Comparison of ENCODE assay signal across 12 mouse cellular contexts in the genomic region with DNA sequence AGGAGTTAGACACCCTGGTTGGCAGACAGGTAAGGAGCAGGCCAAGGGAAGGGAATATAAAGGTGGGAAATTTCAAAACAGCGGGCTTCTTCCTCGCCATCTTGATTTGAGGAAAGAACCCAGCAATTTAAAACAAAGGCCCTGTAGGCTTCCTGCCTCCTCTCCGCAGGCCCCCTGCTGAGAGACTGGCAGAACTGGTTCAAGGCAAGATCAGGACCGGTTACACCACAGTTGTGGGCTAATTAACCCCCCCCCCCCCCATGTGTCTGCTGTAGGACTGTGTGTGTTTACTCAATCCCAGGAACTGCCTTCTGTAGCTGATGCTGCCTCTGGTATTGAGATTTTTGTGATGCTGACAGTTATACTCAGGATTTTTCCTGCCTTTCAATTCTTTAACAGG. TPM values are rescaled to one million over a fixed set of nuclear protein-coding genes. Genes with fewer than 3 reads are reported as not detected.
A peak's percentile ranks its signal among the peaks of the same experiment; 100 is the strongest.
DNase-seq lines count a peak whose midpoint lies in the region; ATAC-seq and TF ChIP-seq lines count a peak whose summit lies in the region.
"Had no signal": no experiment of that assay in that cellular context is flagged by ENCODE, and none has a peak within 500 bp of the region (broad histone marks: within the 10 kb centered on the region; RNA-seq: fewer than 3 reads in every experiment).

No protein-coding gene starts in this region.

- H3K27ac ChIP-seq in kidney, adult 2 months (ENCODE audit: insufficient read depth, low read depth, low read length), result no peak overlapping the region
- H3K27ac ChIP-seq in kidney, embryonic 16.5 days (ENCODE audit: low read length), result no peak overlapping the region
- H3K27ac ChIP-seq in forebrain, embryonic 16.5 days (ENCODE audit: low read length), result no peak overlapping the region
- H3K27ac ChIP-seq: heart, adult 2 months; hindbrain, embryonic 14.5 days had no signal

- no peaks in the 10 kb centered on the region for H3K27me3 ChIP-seq in kidney, adult 2 months (replicated peaks; ENCODE audit: control insufficient read depth, insufficient read depth, low read length)
- H3K27me3 ChIP-seq in kidney, embryonic 16.5 days (ENCODE audit: insufficient read depth, low read length), result no peaks in the 10 kb centered on the region
- H3K27me3 ChIP-seq in forebrain, embryonic 16.5 days (replicated peaks; ENCODE audit: control insufficient read depth, insufficient read depth, low read length), result no peaks in the 10 kb centered on the region

- no peak overlapping the region for H3K9ac ChIP-seq in kidney, embryonic 16.5 days (replicated peaks; ENCODE audit: low read length)
- H3K9ac ChIP-seq in forebrain, embryonic 16.5 days (replicated peaks; ENCODE audit: low read depth, low read length), result no peak overlapping the region
- H3K9ac ChIP-seq: hindbrain, embryonic 14.5 days had no signal

- H3K9me3 ChIP-seq in kidney, embryonic 16.5 days (ENCODE audit: low read length), result no peaks in the 10 kb centered on the region
- H3K9me3 ChIP-seq in forebrain, embryonic 16.5 days (ENCODE audit: control insufficient read depth, low read length), result no peaks in the 10 kb centered on the region
- H3K9me3 ChIP-seq: G1E had no signal

- no peak for TF ChIP-seq CTCF in kidney, adult 2 months (conservative IDR thresholded peaks at IDR 0.05; ENCODE audit: insufficient read depth, insufficient read length, low read depth, low read length)
- TF ChIP-seq CTCF in brain, embryonic 14.5 days (IDR thresholded peaks at IDR 0.05; ENCODE audit: borderline replicate concordance, extremely low read depth, insufficient read depth, insufficient read length), result no peak

- no peak overlapping the region for H3K4me3 ChIP-seq in kidney, adult 2 months (ENCODE audit: insufficient read depth, low read depth, low read length)
- no peak overlapping the region for H3K4me3 ChIP-seq in kidney, embryonic 16.5 days (ENCODE audit: low read length)
- H3K4me3 ChIP-seq in forebrain, embryonic 16.5 days (replicated peaks; ENCODE audit: low read length), result no peak overlapping the region
- H3K4me3 ChIP-seq: erythroblast, embryonic 14.5 days; heart, adult 2 months had no signal

- DNase-seq in kidney, adult 2 months, result peak; percentile 36
- DNase-seq in brain, embryonic 14.5 days (ENCODE audit: low read depth), result peak; percentile 27
- peak; percentile 31 for DNase-seq in kidney, adult 9 months
- peak; percentile 44 for DNase-seq in retina, embryonic 14.5 days (ENCODE audit: low spot score)
- DNase-seq in natural killer cell, adult 2 months (ENCODE audit: low spot score in 2 of 2), result no peak
- DNase-seq: heart, adult 2 months had no signal

- no peak overlapping the region for H3K4me2 ChIP-seq in kidney, embryonic 16.5 days (replicated peaks; ENCODE audit: low read depth, low read length)
- no peak overlapping the region for H3K4me2 ChIP-seq in forebrain, embryonic 16.5 days (ENCODE audit: low read length)
- H3K4me2 ChIP-seq: hindbrain, embryonic 14.5 days had no signal

- no peaks in the 10 kb centered on the region for H3K36me3 ChIP-seq in kidney, adult 2 months (ENCODE audit: control insufficient read depth, insufficient read depth, low read length)
- no peaks in the 10 kb centered on the region for H3K36me3 ChIP-seq in kidney, embryonic 16.5 days (ENCODE audit: insufficient read depth, low read length)
- no peaks in the 10 kb centered on the region for H3K36me3 ChIP-seq in forebrain, embryonic 16.5 days (ENCODE audit: control insufficient read depth, insufficient read depth)

- TF ChIP-seq POLR2A in kidney, adult 2 months (IDR thresholded peaks at IDR 0.05; ENCODE audit: low read depth, low read length), result no peak
- TF ChIP-seq POLR2A in brain, embryonic 14.5 days (IDR thresholded peaks at IDR 0.05; ENCODE audit: borderline replicate concordance, extremely low read depth, insufficient read depth, insufficient read length, poor library complexity, severe bottlenecking), result no peak

- peaks cover 3% of the 10 kb centered on the region; the same call in 1 of the 2 replicates for H3K4me1 ChIP-seq in kidney, adult 2 months (ENCODE audit: control insufficient read depth, insufficient read depth, low read length)
- peaks cover 18% of the 10 kb centered on the region for H3K4me1 ChIP-seq in kidney, embryonic 16.5 days (ENCODE audit: insufficient read depth, low read length)
- H3K4me1 ChIP-seq in forebrain, embryonic 16.5 days (replicated peaks; ENCODE audit: control insufficient read depth, insufficient read depth, low read length), result peaks cover 14% of the 10 kb centered on the region

- ATAC-seq in kidney, embryonic 16.5 days (ENCODE audit: low FRiP score, low TSS enrichment), result no peak
- ATAC-seq in monocyte, adult 5-6 weeks (replicated peaks; ENCODE audit: insufficient number of reproducible peaks, low FRiP score, low TSS enrichment, poor library complexity, severe bottlenecking), result no peak
- no peak for ATAC-seq in forebrain, embryonic 16.5 days

- WGBS in kidney, adult 2 months, result 61% methylated on average over 4 of the region's 4 CpGs
- WGBS in kidney, embryonic 16.5 days, result 40% methylated on average over 4 of the region's 4 CpGs
- 34% methylated on average over 4 of the region's 4 CpGs for WGBS in forebrain, embryonic 16.5 days

RNA-seq across cellular contexts. Expression of gene G2e3, which starts 1.7 kb away (rescaled TPM):
- 0.69 and 1.2 TPM in 2 replicates for polyA plus RNA-seq in kidney, adult 2 months (2012; rRNA removed)
- 28.7 and 32.0 TPM in 2 replicates for polyA plus RNA-seq in kidney, embryonic 16.5 days (2015; fragmentation: Nextera tagmentation; extraction: Ambion mirVana)
- 18.5 and 24.8 TPM in 2 replicates for polyA plus RNA-seq in brain, embryonic 14.5 days (2012; rRNA removed)
- 3.7 to 26.0 TPM (median 16.9 TPM) in 3 replicates for total RNA-seq in monocyte, adult 5-6 weeks (2017)
- 34.1 and 44.0 TPM in 2 replicates for polyA plus RNA-seq in forebrain, embryonic 16.5 days (2015; fragmentation: Nextera tagmentation; extraction: Ambion mirVana)

RNA-seq across cellular contexts. Expression of gene Scfd1, which starts 31.2 kb away (rescaled TPM):
- 8.8 and 11.7 TPM in 2 replicates for polyA plus RNA-seq in kidney, adult 2 months (2012; rRNA removed)
- polyA plus RNA-seq in kidney, embryonic 16.5 days (2015; fragmentation: Nextera tagmentation; extraction: Ambion mirVana), result 84.6 and 88.0 TPM in 2 replicates
- 31.8 and 32.7 TPM in 2 replicates for polyA plus RNA-seq in brain, embryonic 14.5 days (2012; rRNA removed)
- 118 to 131 TPM (median 124 TPM) in 3 replicates for total RNA-seq in monocyte, adult 5-6 weeks (2017)
- polyA plus RNA-seq in forebrain, embryonic 16.5 days (2015; fragmentation: Nextera tagmentation; extraction: Ambion mirVana), result 60.6 and 62.2 TPM in 2 replicates

Comparison
In these comparisons a context has a peak if more than half of its experiments do, and no peak if none do; other contexts are left out.
1. DNase-seq: peak in kidney, adult 2 months (single experiment), brain, embryonic 14.5 days (single experiment), kidney, adult 9 months (single experiment) and retina, embryonic 14.5 days (single experiment); none in natural killer cell, adult 2 months (0 of 2).